Mouse (Mus musculus) kidney, adult 2 months (tissue): ENCODE measurements around the gene Ltbp1. TPM values are rescaled to one million over a fixed set of nuclear protein-coding genes. Genes with fewer than 3 reads are reported as not detected.

Source experiments
- DNase-seq: peaks from one replicate; pipeline ENCODE4 v3.0.0; 2021
- H3K27ac ChIP-seq: fragments of 200-500 bp; 2 replicates; pipeline ENCODE4 v1.5.1; 2012; ENCODE audit warnings: low read depth, low read length, control low read depth, inconsistent platforms; ENCODE audit not compliant: insufficient read depth
- H3K27me3 ChIP-seq: fragments of 200-500 bp; replicated peaks from 2 replicates; pipeline ENCODE4 v1.6.1; 2012; ENCODE audit warnings: mild to moderate bottlenecking, moderate library complexity, low read length, inconsistent platforms; ENCODE audit not compliant: control insufficient read depth, insufficient read depth
- H3K36me3 ChIP-seq: fragments of 200-500 bp; 2 replicates; pipeline ENCODE4 v1.6.1; 2012; ENCODE audit warnings: mild to moderate bottlenecking, moderate library complexity, low read length, inconsistent platforms; ENCODE audit not compliant: control insufficient read depth, insufficient read depth
- H3K4me1 ChIP-seq: fragments of 200-500 bp; 2 replicates; pipeline ENCODE4 v1.6.1; 2011; ENCODE audit warnings: low read length; ENCODE audit not compliant: control insufficient read depth, insufficient read depth
- H3K4me3 ChIP-seq: fragments of 200-500 bp; 2 replicates; pipeline ENCODE4 v1.5.1; 2011; ENCODE audit warnings: mild to moderate bottlenecking, low read depth, low read length, control low read depth; ENCODE audit not compliant: insufficient read depth
- CTCF ChIP-seq: fragments of 200-500 bp; conservative IDR thresholded peaks from 2 replicates; pipeline ENCODE4 v1.5.1; 2011; ENCODE audit warnings: low read depth, mild to moderate bottlenecking, control low read depth, low read length, moderate library complexity, mixed read lengths; ENCODE audit not compliant: insufficient read depth, insufficient read length
- POLR2A ChIP-seq: fragments of 200-500 bp; IDR thresholded peaks from one replicate; pipeline ENCODE4 v1.6.1; 2011; ENCODE audit warnings: low read depth, low read length, control low read depth
- WGBS: fragments of 180-500 bp; shearing (Covaris S2); methylation state at CpG from one replicate; pipeline ENCODE4 v1.1.7; 2018; 5-methylcytosine and 5-hydroxymethylcytosine counted together
- polyA plus RNA-seq: library from polyadenylated mRNA; depleted of rRNA; stranded (reverse); fragments of >200 nt; gene quantifications from 2 replicates; pipeline ENCODE4 v1.2.3, GENCODE M21; 2012

The Ltbp1 gene
- polyA plus RNA-seq, 1 experiment: 10.2 TPM

DNA sequence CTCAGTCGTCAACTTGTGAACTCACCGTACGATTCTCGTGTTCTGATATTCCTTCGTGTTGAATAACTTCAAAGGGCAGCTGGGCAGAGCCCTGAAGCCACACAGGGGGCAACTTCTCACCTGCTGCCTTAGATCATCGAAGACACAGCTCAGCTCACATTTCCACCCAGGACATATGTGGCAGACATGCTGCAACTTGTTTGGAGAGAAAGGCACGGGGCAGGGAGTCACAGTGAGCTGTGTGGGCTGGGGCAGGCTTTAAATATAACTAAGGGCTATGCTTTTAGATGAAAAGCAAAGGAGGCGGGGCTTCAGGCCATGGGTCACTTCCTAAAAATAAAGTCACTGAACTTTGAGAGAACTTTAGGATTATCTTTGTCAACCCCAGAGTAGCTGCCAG is 51.3 kb downstream of the Ltbp1 start:
- H3K27me3 ChIP-seq: no peaks in the 10 kb centered on the region
- DNase-seq: no peak
- no peak overlapping the region for H3K4me3 ChIP-seq
- no peaks in the 10 kb centered on the region for H3K36me3 ChIP-seq
- no peak overlapping the region for H3K27ac ChIP-seq
- H3K4me1 ChIP-seq: no peaks in the 10 kb centered on the region
- TF ChIP-seq CTCF (no peak), POLR2A (no peak)
- WGBS: 51% methylated on average over 8 of the region's 8 CpGs

DNA sequence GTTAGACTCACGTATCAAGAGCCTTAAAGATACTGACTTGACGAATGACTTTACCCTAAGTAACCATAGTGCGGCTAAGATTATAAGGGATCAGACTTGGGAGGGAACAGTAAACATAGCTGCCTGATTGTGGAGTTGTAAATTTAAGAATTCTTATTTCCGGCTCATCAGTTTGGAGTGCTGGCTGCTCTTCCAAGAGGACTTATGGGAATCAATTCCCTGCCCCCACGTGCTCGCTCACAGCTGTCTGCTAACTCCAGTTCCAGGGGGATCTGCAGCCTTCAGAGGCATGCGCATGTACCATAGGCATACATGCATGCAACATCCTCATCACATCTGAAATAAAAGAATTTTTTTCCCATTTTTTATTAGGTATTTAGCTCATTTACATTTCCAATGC is 61.0 kb downstream of the Ltbp1 start:
- no peak for DNase-seq
- Histone ChIP-seq H3K36me3 (no peaks in the 10 kb centered on the region), H3K4me1 (0 out of 2 replicates have a peak, but pooled peaks cover 3% of the 10 kb centered on the region), H3K27me3 (no peaks in the 10 kb centered on the region), H3K4me3 (no peak overlapping the region), H3K27ac (no peak overlapping the region)
- 82% methylated on average over 7 of the region's 7 CpGs for WGBS
- TF ChIP-seq POLR2A (no peak), CTCF (no peak)

GRCm38 (mm10) chr17:75067314-75067713 is 61.9 kb downstream of the Ltbp1 start:
- Histone ChIP-seq H3K27me3 (no peaks in the 10 kb centered on the region), H3K36me3 (no peaks in the 10 kb centered on the region), H3K4me1 (0 out of 2 replicates have a peak, but pooled peaks cover 3% of the 10 kb centered on the region), H3K4me3 (no peak overlapping the region), H3K27ac (no peak overlapping the region)
- TF ChIP-seq POLR2A (no peak), CTCF (no peak)
- peak; percentile 61 for DNase-seq
- WGBS: 28% methylated on average over 8 of the region's 8 CpGs

DNA sequence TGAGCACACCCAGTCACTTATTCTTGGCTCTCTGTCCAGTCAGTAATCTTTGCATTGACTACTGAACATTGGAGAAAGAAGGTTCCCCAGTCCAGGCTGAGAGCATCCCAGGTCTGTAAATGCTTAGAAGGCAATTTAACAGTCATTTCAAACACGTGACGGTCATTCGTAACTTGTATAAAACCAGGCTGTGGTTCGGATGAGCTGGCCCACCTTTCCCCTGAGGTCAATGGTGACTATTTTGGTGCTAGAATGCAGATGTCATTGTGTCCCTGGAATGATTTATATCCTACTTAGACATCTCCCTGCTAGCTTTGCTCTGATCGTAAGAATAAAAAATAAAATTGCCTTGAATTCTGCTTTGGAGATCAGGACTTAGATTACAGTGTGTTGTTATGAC is 63.9 kb downstream of the Ltbp1 start:
- H3K4me1 ChIP-seq: 0 out of 2 replicates have a peak, but pooled peaks cover 3% of the 10 kb centered on the region
- no peaks in the 10 kb centered on the region for H3K36me3 ChIP-seq
- H3K4me3 ChIP-seq: no peak overlapping the region
- H3K27me3 ChIP-seq: no peaks in the 10 kb centered on the region
- TF ChIP-seq CTCF (no peak), POLR2A (no peak)
- no peak for DNase-seq
- WGBS: 57% methylated on average over 5 of the region's 5 CpGs
- no peak overlapping the region for H3K27ac ChIP-seq

DNA sequence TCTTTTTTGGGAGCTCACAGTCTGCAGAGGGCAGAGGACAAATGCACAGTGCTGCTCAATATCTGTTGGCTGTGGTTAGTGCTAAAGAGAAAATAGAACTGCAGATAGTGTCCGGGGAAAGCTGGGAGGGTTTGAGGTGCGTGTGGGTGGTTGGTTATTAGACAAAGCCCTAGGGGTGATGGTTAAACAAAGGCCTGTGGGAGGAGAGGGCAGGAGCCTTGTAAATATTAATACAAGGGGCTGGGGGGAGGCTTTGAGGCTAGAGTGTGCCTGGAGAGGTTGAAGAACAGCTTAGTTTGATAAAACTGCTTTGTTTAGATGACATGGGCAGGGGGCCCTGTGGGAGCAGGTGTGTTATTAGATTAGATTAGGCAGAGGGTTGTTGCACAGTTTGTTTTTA is 65.8 kb downstream of the Ltbp1 start:
- Histone ChIP-seq H3K27ac (no peak overlapping the region), H3K4me1 (0 out of 2 replicates have a peak, but pooled peaks cover 3% of the 10 kb centered on the region), H3K4me3 (no peak overlapping the region), H3K27me3 (no peaks in the 10 kb centered on the region), H3K36me3 (no peaks in the 10 kb centered on the region)
- WGBS: 43% methylated on average over 2 of the region's 2 CpGs
- TF ChIP-seq CTCF (no peak), POLR2A (no peak)
- DNase-seq: no peak

DNA sequence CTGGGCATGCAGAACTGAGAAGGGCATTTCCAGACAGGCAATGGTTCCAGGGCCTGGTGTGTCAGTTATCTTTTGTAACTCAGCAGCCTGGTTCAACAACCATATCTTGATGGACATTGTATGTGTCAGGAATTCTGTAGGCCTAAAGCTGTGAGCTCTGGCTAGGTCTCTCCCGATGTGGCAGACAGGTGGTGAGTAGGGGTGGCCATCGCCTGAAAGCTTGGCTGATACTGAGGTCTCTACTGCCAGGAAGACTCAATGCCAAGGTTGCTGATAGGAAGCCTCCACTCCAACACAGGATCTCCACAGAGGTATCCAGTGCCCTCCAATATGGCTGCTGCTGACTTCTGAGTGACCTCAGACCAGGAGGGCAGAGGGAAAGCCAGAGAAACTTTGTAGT is 66.4 kb downstream of the Ltbp1 start:
- H3K27ac ChIP-seq: no peak overlapping the region
- no peaks in the 10 kb centered on the region for H3K36me3 ChIP-seq
- WGBS: 94% methylated on average over 2 of the region's 2 CpGs
- H3K4me3 ChIP-seq: no peak overlapping the region
- no peak for DNase-seq
- 0 out of 2 replicates have a peak, but pooled peaks cover 3% of the 10 kb centered on the region for H3K4me1 ChIP-seq
- no peak for TF ChIP-seq POLR2A
- no peak for TF ChIP-seq CTCF
- H3K27me3 ChIP-seq: no peaks in the 10 kb centered on the region

- DNase-seq: peak; percentile 72
- Histone ChIP-seq H3K4me3 (no peak overlapping the region), H3K27ac (peak overlapping the region; percentile 3), H3K36me3 (no peaks in the 10 kb centered on the region), H3K27me3 (no peaks in the 10 kb centered on the region), H3K4me1 (0 out of 2 replicates have a peak, but pooled peaks cover 3% of the 10 kb centered on the region)
- TF ChIP-seq POLR2A (no peak), CTCF (no peak)
- WGBS: 29% methylated on average over 8 of the region's 8 CpGs
These were observed 68.5 kb downstream of the Ltbp1 start for GRCm38 (mm10) chr17:75073887-75074286.
